Mouse (Mus musculus) telencephalon, adult 2 months (tissue): ENCODE results near the gene Samd4b.
A peak's percentile ranks its signal among the peaks of the same experiment; 100 is the strongest.
"Not testable (repeated sequence)": the region's sequence is repeated elsewhere in the genome, so short reads cannot be mapped to it uniquely, and the experiment has no call there.

Experiments used
- DNase-seq: peaks from one replicate; pipeline ENCODE4 v3.0.0-alpha.2; 2011; ENCODE audit warnings: low read depth, low spot score

Samd4b gene

GRCm38 (mm10) chr7:28597642-28598446 is at the start of gene Samd4b, which contains the start of gene Pak4:
Samd4b (minus strand) TSS chr7:28598144.
Pak4 (minus strand) TSS chr7:28598185.
- DNase-seq = peak; percentile 96

DNA sequence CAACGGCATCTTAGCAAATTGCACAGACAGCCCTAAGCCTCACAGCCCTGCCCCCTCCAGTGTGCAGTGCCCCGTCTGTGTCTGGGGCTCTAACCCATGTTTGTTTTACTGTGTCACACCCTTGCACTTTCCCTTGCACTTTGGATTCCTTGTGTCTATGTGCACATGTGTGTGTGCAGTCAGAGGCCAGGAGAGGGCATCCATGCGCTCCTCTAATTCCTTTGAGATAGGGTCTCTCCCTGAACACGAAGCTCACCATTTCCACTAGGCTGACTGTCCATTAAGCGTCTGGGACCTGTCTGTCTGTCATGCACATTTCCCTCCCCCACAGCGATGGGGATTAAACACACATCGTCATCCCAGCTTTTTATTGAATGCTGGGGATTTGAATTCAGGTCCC is 49.1 kb upstream of the Samd4b start:
- no peak for DNase-seq

GRCm38 (mm10) chr7:28645947-28646475 is 48.1 kb upstream of the Samd4b start:
- no peak for DNase-seq

DNA sequence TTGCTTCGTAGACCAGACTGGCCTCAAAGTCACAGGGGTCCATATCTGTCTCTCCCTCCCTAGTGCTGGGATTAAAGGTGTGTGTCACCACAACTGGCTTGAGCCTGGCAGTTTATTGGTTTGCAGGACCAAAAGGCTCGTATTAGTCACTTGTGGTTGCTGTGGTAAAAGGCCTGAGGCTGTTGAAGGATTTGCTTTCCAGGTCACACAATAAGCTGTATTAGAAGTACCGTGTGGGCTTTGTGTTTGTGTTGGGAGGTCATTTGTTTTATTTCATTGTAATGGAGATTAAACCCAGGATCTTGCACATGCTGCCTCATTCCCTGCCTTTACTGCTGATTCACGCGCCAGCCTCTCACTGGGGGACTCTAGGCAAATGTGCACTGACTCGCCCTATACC is 47.4 kb upstream of the Samd4b start:
- DNase-seq = no peak

DNA sequence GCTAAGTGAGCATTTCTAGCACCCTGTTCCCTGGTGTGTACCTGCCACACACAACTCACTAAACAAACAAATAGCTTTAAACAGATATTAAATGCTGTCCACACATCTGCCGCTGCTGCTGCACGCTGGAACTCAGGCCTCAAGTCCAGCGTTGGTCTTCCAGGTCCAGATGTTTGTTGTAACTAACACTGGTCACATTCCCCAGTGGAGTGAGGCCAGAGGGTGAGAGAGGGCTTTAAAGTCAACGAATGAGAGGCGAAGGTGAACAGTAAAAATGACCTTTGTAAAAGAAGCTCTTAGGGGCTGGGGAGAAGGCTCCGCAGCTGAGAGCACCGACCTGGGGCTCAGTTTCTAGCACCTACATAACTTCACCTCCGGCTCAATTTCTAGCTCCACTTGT is 43.6 kb upstream of the Samd4b start:
- DNase-seq = no peak

DNA sequence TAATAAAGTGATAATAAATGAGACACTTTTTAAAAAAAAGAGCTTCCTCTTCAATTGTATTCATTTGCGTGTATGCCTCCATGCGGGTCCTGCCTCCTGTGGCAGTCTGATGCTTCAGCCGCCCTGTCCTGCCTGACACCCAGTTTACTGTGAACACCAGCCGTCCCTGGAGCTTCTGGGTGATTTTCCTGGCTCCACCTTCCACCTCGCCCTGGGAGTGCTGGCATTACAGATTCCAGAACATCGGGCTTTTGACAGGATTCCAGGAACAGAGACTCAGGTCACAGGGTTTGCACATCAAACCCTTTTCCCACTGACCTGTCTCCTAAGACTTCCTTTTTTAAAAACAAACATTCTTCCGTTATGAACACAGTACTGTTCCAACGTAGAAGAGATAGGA is 39.6 kb upstream of the Samd4b start:
- DNase-seq = no peak

DNA sequence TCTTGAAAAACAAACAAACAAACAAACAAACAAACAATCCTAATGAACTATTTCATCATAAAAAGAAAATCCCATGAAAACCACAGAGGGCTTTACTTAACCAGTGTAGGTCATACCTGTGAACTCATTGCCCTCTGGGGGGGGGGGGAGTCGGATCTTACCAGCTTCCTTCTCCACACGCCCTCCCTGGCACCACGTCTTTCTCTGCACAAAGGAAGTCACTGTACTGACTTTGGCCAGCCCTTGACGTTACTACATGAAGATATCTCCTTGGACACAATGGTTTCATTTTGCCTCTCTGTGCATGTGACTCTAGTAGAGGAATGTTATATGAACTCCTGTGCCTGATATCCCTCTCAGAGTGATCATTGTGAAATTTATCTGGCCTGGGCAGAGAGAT is 36.2 kb upstream of the Samd4b start:
- DNase-seq = no peak

- DNase-seq = no peak
These were observed 33.1 kb upstream of the Samd4b start, which contains the start of gene Acp7 for GRCm38 (mm10) chr7:28631073-28631472. Acp7 (minus strand) TSS chr7:28631332.

- no peak for DNase-seq
These were observed 26.8 kb upstream of the Samd4b start for GRCm38 (mm10) chr7:28624791-28625190.

DNA sequence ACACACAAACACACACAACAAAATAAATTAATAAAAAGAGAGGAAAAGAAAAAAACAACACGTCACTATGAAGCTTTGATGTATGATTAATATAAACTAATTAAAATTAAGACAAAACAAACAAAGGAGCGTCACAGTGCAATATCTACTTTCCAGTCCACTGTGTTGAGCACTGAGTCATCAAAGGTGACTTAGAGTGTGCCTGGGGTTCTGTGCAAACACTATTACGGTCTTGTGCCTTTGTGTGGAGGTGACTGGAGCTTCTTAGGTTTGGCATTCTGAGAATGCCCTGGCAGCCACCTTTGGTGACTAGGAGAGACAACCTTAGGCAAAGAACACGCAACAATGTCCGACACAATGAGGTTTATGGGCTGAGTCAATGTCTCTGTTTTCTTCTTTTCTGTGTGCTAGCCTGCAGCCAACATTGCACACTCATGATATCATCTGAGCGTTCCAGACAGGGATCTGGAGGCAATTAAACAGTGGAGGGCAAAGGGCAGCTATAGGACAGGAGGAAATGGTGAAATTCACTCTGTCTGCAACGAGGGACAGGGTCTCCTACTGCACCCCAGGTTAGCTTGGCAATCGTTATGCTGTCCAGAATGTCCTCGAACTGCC is 21.3 kb upstream of the Samd4b start:
- DNase-seq = no peak

DNA sequence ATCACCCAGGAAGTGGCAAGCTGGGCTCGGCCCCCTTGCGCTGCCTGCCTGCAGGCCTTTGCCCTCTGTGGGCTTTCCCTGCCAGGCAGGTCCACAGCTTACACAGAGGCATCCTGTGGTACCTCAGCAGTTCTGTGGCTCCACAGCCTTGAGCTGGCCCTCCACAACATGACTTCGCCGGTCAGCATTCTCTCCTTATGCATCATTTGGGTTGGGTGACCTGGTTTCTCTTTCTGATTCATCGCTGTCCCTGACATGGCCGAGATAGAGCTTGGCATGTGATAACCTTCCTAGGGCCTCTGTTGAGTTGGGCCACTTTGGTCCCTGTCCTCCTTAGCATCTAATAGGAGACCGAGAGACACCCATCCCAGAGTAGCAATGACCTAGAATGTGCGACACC is 8.0 kb upstream of the Samd4b start:
- DNase-seq = no peak

DNA sequence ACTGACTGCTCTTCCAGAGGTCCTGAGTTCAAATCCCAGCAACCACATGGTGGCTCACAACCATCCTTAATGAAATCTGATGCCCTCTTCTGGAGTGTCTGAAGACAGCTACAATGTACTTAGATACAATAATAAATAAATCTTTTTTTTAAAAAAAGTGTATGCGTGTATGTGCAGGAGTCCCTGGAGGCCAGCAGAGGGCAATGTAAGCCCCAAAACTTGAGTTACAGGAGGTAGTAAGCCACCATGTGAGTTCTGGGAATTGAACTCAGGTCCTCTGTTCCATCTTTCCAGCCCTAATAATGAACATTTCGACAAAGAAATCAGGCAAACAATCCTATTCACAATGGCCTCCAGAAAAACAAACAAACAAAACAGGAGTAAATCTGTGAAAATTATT is 5.8 kb upstream of the Samd4b start:
- DNase-seq = not testable (repeated sequence)

DNA sequence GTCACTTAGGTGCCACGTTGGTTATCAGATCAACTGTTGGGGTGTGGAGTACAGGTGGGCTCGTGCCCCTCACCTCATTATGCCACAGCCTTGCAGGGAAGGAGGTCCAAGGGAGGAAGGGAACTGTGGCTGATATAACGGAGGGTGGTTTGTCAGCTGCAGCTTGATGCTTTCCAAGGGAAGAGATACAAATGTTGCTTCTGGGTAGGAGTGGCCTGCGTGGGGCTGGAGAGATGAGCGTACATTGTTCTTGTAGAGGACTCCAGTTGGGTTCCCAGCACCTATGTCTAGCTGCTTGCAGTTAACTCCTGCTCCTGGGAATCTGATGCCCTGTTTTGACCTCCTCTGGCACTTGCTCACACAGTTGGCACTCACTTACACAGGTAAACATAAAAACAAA is 5.2 kb upstream of the Samd4b start:
- no peak for DNase-seq

GRCm38 (mm10) chr7:28601668-28602067 is 3.7 kb upstream of the Samd4b start:
- no peak for DNase-seq

GRCm38 (mm10) chr7:28601029-28601428 is 3.1 kb upstream of the Samd4b start:
- DNase-seq = no peak

GRCm38 (mm10) chr7:28598951-28599350 is 1.0 kb upstream of the Samd4b start:
- no peak for DNase-seq

DNA sequence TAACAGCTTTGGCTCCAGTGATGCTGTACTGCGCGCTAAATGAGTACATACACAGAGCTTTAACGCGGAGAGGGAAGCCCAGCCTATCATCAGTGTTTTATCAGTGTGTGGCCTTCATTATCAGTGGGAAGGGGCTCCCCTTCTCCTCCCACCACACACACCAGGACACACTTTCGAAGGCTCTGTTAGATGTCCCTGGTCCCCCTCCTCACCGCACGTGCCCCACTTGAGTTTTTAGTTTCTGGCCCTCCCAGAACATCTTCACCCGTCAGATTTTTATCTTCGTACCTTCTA is 720 bp downstream of the Samd4b start:
- DNase-seq = no peak

- DNase-seq = no peak
These were observed 1.3 kb downstream of the Samd4b start for GRCm38 (mm10) chr7:28596436-28597276.

DNA sequence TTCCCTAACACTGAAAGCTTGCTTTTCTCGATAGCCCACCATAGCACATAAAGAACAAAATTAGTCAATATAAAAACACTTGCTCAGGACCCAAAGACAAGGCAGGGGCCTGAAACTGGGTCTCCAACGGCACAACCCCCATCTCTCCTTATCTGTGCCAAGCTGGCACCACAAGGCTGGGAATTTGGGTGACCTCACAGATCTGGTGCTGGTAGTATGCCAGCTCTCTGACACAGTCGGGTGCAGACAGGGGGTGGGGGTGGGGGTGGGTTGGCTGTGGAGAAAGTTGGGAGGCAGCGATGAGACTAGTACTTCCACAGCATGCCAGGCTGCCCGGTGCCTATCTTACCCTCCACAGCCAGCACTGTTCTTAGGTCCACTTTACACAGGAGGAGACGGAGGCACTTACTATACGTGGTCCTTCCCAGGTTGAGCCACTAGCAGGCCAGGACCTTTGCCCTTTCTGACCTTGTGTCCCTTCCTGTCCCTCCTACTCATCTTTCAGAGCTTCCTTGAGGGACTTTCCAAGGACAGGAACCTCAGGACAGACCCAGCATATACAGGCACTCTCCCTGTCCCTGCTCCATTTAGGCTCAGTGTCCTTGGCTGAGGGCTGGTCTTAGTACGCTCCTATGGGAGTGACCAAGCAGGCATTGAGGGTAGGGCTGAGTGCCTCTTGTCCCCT is 2.1 kb downstream of the Samd4b start:
- DNase-seq = no peak

- no peak for DNase-seq
These were observed 4.5 kb downstream of the Samd4b start for GRCm38 (mm10) chr7:28593206-28594111.

DNA sequence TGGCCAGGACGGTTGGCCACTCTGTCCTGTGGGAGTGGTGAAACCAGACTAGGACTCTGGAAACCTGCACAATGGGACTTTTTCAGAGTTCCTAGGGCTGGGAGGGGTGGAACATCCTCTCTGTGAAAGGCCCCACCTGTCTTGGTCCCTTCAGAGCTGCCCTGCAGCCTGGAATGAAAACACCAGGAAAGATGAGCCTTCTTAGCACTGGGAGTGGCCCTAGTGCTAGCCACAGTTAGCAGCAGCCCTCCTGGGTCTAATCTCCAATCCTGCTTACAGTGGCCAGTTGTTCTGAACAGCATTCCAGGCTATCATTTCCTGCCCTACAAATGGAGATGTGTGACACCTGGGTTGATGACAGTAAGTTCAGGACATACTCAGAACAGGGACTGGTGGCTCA is 6.1 kb downstream of the Samd4b start:
- DNase-seq = no peak
